Mouse (Mus musculus) erythroid progenitor cell, adult 5-6 weeks (primary cell): ENCODE results near the gene Slc38a11. TPM values are rescaled to one million over a fixed set of nuclear protein-coding genes. Genes with fewer than 3 reads are reported as not detected.

Source experiments
- ATAC-seq: replicated peaks from 2 replicates; pipeline ENCODE4 v1.8.0; 2016; ENCODE audit warnings: moderate number of reproducible peaks, mild to moderate bottlenecking, moderate TSS enrichment, inconsistent platforms; ENCODE audit not compliant: poor library complexity, low FRiP score, severe bottlenecking
- total RNA-seq, 2 experiments: library from RNA; stranded (forward) in 1 of 2; stranded (reverse) in 1 of 2; fragments of 150-400 nt in 1 of 2; fragments of 186-747, 209-891 nt in 1 of 2; gene quantifications; 2 replicates each; pipeline versions ENCODE4 v1.2.3 to v1.2.4; 2015 to 2017; ENCODE audit warnings: low replicate concordance in 2 of 2

The Slc38a11 gene
- total RNA-seq, 2 experiments from 2014 or later, result not detected

DNA sequence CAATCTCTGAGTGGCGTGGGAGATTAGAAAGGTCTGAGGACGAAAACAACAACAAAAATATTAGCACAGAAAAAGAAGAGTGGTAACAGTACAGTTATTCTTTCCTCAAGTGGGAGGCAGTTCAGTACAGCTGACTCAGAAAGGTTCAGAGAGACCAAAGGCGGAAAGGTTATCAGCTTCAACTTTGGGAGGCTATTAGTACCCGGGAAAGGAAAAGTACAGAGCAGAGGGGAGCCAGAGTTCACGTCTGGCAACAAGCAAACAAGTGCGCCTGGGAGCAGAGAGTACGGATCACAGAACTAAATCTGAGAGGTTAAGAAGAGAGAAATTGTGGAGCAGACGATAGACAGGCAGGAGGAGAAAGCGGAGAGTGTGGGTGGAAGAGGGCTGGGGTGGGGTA, 29.7 kb downstream of the Slc38a11 start:
- no peak for ATAC-seq

DNA sequence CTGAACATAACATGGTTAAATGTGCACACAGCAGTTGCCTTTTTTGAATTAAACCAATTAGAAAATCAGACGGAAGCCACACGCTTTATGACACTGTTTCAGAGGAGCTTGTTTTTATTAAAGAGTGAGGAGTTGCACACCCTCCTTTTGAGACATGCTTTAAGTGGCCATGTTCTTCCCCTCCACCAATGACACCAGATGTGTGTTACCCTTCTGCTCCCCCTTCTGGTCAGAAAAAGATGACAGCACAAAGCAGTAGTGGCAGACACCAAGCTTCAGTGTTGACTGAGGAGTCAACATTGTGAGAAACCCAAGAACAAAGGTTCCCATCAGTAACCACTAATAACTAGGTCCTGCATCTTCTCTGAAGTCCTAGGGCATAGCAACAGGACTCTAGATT, 32.5 kb downstream of the Slc38a11 start:
- no peak for ATAC-seq

DNA sequence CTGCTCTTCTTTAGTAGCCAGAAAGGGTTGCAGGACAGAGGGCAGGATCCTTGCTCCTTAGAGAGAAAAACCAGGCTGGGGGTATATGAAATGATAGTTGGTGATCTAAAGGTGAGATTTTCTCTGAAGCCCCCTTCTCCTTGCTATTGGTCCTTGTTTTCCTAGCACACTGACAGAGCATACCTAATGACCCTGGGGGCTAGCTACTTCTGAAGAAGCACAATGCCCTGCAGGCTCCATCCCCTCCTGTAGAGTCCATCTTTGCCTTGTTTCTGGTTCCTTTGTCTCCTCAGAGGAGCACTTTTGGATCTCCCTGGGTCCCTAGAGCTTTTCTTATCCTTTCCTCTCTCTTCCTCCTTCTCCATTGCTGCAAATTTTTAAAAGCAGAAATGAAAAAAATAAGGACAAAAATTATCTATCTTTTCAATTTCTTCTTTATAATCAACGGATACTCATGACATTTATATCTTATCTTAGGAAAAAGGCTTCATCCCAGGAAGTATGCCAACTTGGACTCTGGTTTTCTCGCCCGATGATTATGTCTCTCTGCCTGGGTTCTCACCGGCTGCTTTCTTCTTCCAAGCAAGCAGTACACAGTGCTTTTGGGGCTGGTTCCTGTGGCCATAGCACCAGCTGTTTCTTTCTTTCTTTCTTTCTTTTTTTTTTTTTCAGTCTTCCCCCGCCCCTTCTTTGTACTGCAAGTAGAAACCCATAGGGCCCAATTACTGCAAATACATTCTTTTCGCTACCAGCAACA, 41.7 kb downstream of the Slc38a11 start:
- no peak for ATAC-seq

DNA sequence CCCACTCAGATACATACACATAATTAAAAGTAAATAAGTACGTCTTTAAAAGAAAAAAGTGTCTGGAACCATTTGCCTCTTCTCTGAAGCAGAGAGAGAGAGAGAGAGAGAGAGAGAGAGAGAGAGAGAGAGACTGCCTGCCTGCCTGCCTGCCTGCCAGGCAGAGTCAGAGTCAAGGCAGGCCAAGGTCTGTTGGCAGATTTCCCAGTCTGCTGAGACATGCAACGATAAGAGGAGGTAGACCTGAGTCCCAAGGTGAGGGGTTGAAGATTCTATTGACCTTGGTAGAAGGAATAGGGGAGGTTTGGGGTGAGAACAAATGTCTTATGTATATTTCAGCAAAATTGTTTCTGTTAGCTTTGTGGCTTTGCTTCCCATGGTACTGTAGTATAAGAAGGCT, 42.9 kb downstream of the Slc38a11 start:
- ATAC-seq, result no peak

DNA sequence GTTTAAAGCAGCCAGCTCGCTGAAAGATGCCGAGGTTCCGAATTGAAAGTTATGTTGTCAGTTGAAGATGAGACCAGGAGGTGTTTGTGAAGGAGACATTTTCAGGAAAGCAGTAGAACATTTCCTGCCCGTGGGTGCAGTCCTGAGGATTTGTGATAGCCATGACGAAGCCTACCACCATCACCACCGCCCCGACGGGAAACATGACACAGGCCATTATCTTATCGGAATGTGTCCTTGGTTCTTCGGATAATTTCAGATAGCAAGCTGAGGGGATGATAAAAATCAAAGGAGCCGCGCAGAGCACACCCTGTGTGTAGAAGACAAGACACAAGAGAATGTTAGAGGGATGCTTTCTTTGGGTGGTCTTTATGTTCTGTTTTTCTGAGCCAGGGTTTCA, 47.1 kb downstream of the Slc38a11 start:
- ATAC-seq, result no peak

DNA sequence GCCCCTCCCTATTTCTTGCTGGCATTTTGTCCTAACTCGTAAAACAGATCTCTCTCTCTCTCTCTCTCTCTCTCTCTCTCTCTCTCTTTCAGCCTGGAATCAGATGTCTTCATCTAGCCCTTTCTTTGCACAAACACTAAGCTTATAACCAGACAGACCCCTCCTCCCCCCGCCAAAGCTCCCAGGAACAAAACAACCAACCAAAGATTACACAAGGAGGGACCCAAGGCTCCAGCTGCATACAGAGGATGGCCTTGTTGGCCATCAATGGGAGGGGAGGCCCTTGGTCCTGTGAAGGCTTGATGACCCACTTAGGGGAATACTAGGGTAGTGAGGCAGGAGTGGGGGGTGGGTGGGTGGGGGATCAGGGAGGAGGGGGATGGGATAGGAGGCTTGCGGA, 52.6 kb downstream of the Slc38a11 start:
- ATAC-seq, result no peak

DNA sequence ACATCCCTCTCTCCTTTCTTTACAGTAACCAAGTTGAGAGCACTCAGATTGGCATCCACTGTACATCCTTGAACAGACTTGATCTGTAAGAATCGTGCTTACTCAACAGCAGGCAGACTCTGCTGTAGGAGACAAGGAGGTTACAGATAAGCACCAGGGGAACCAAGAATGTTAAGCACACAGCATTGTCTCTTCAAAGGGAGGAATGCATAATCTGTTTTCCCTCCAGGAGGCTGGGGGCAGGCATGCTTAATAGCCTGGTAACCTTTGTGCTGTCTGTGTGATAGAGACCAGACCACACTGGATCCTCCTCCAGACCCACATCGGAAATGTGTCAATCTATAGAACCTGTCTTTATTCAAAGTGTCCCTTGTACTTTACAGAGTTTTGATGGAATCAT, 67.3 kb downstream of the Slc38a11 start:
- no peak for ATAC-seq

DNA sequence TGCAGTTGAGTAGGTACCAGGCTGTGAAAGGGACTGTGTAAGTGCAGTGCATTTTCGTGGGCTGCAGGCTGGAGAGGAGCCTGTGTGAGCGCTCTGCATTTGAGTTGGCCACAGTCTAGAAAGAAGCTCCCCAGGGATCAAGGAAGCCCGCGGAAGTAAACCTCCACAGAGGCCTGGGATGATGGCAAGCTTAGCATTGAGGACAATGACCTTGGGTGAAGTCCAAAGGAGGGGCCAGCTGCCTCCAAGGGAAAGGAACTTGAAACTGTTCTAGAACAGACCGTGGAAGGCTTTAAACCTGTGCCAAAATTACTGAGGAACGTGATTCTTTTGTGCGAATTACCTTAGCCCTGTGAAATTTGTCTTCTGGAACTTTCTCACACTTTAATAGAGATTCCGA, 69.7 kb downstream of the Slc38a11 start:
- ATAC-seq, result no peak

DNA sequence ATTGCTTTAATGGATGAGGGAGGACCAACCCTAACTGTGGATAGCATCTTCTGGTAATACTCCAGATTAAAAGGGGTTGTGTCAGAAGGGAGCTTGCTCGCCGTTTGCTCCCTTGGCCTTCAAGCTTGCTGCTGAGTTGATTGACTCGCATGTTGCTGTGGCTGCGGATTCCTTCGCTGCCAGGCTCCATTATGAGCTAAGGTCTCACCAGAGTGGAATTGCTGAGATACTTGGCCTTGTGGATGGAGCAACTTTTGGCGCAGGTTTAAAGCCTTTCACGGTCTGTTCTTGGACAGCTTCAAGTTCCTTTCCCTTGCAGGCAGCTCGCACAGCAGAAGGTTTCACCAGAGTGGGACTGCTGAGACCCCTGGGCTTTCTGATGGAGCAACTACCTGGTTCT, 70.4 kb downstream of the Slc38a11 start:
- no peak for ATAC-seq

DNA sequence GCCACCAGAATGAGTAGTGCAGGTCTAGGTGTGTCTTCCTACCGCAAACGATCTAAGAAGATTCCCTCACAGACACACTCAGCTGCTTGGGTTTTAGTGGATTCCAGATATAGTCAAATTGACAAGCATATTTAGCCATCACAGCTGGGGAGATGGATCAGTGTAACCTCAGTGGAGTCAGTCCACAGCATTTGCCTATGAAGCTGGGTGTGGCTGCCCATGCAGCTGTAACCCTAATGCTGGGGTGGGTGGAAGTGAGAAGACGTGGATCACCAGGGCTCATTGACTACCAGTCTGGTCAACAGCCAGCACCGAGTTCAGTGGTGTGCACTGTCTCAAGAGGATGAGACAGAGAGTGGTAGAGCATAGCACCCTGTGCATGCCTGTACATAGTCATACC, 74.1 kb downstream of the Slc38a11 start:
- ATAC-seq, result no peak

DNA sequence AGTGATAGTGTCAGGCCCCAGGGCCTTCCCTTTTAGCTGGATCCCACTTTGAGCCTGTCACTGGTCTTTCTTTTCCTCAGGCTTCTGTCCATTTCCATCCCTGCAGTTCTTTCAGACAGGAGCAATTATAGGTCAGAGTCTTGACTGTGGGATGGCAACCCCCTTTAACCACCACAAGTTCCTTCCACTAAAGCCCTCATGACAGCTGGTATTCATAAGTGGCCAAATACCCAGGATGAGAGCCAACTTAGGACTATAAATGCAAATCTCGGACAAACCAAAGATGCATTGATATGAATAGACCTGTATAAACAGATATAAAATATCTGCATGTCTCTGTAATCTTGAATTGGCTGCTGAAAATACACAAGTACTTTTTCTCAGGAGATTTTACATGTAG, 75.1 kb downstream of the Slc38a11 start:
- ATAC-seq, result no peak

DNA sequence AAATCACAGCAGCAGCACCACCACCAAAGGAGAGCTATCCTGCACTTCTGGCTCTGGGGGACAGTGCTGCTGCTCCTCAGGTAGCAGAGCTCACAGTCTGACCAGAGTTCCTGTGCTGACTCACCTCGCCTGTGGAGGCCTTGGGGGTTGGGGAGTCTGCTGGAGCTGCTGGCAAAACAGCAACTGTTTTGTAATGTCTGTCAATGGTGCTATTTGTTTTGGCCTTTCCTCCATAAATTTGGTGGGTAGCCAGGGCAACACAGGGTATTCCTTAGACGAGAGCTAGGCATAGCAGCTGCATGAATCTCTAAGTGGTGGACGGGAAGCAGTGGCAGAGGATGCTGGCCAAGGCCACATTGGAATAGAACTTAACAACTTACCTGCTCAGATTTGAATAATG, 78.5 kb downstream of the Slc38a11 start:
- ATAC-seq, result no peak

DNA sequence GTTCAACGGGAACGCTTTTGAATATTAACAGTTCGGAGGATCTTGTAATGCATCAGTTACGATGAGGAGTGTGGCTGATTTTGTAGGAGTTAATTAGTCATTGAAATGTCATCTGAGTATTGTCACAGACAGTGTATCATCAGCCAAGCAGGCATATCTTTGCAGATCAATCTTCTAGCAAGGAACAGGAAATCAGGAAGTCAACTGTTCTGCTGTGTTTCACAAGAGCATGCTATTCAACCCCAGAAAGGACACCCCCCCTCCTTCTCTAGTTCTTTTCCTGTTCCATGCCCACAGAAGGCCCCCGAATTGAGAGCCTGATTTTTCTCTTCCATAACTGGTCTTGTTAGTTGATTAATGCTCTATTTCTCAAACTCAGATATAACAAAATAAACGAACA, 80.9 kb downstream of the Slc38a11 start:
- no peak for ATAC-seq

DNA sequence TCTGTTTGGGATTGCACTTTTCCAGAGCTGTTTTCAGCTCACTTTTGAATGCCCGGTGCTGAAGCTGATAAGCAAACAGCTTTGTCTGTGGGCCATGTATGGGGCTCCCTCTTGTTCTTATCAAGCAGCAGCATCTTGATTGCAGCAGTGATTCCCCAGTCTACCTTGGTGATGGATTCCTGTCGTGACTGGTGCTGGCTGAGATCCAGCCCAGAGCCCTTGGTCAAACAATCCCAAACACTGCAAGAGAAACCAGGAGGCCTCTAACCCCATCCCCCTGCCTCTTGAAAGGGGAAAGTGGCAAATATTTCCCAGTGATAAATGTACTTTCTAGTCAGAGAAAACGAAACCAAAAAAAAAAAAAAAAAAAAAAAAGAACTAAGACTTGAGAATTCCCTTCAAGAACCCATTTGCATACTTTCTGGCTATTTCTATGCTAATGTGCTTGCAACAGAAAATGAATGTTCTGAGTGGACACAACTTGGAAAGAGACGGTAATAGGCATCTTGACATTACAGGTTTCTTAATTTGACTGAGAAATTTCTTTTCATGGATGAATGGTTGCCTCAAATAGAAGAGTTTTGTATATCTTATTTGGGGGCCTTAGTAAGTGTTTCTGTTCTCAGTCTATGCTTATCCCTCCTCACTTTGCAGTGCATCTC, 84.7 kb downstream of the Slc38a11 start:
- no peak for ATAC-seq

DNA sequence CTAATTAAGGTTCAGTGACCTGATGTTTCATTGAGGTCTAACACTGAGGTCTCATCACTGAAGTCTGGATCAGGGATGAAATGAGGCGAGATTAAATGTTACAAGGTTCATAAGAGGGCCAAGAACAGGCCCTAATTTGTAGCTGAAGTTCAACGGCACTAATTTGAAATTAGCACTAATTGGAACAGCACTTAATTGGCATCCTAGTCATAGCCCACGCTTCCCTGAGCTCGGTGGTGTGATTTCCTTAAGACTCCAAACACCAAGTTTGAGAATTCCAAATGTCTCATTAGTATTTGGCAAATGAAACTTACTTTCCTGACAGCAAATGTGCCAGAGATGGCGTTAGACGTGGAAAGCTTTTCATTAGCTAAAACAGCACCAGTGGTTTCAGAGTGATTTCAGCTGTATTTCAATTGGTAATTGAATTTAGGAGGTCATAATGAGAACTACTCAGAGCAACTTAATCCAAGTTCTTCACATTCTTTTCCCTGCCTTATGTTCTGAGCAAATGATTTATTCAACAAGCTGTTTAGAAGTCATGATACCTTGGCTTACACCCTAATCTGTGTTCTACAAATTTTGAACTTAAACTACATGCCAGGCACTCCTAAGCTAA, 88.3 kb downstream of the Slc38a11 start:
- no peak for ATAC-seq

DNA sequence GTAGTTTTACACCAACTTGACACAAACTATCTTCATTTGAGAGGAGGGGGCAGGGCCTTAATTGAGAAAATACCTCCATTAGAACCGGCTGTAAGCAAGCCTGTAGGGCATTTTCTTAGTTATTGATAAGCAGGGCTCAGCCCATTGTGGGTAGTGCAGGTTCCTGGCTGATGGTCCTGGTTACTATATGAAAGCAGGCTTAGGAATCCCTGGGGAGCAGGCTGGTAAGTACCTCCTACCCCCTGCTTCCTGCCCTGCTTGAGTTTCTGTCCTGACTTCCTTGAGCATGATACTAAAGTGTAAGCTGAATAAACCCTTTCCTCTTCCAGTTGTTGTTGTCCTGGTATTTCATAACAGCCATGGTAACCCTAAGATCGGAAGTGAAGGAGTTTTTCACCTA, 89.9 kb downstream of the Slc38a11 start:
- ATAC-seq, result no peak

DNA sequence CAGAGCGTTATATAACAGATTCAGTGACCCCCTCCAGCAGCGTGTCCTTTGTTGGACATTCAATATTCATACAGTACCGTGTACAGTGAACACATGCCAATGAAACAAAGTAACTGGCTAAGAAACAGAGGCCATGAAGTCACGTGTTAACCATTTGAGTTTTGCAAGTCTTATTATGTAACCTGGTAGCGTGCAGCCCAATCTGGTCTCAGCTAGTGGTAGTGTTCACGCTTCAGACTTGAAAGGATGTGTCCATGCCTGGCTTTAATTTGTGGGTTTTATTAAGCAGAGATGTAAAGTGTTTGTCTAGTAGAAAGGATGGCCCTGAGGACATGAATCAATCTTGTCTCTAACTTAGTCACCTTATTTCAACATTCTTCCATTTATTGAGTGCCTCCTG, 95.1 kb downstream of the Slc38a11 start:
- ATAC-seq, result no peak

DNA sequence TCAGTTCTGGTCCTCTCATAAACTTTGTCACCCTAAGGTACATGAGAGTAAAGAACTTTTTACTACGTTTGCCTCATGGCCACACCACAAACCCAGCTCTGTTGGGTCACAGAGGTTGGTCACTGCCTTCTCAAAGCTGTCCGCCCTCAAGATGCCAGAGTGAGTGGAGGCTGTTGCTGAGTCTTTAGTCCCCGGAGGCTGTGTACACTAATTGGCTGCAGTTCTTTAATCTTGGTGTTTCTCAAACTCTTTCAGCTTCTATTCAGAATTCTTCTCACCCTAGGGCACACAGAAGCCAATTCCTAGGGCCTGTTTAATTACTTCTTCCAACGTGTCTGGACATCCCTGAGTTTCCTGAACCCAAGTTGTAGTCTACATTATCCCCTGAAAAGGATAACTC, 96.0 kb downstream of the Slc38a11 start:
- no peak for ATAC-seq

DNA sequence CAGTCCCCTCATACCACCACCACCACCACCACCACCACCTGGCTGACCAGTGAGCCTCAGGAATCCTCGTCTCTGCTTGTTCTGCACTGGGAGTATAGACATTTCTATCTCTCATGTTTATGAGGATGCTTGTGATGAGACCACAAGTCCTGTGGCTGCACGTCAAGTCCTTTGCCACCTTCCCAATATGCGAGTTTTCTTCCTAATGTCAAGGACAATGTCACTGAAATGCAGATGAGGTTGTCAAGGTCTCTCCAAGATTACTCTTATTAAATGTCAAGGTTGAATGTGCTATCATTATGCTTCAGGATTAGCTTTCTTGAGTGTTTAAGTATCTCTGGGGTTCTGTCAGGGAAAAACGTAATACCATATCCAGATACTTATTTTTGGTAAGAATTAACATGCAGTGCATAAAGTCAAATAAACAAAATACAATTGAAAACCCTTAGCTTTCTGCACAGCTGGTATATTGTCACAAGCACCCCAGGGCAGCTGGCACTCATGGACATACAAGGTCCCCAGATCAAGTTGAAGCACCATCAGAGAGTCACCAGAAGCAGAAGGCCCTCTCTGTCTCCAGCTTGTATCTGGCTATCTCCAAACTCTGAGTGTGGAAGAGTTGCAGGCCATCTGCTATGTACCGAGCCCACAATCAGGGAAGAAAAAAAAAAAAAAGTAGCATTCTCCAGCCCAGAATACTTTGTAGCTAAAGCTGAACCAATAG, 97.1 kb downstream of the Slc38a11 start:
- ATAC-seq, result no peak
